Mouse (Mus musculus): Measurements from ENCODE around the gene Snrnp27.

DNA sequence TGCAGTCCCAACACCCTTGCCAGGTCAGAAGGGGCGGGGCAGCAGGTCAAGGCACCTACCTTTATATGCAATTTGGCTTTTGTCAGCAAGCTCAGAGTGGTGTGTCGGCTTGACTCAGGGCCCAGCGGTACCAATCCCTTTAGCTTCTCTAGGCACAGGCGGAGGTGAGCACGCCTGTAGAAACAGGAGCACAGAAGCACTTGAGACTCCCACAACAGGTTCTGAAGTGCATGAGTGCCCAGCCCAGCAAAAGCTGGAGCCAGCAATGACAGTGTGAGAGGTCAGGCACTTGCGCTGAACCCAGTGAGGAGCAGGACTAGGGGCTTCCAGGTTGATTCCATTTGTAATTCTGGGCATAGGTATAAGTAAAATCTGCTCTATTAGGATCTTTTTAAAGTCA, 31.3 kb downstream of the Snrnp27 start:
- TF ChIP-seq GATA1 (IDR thresholded peaks at IDR 0.05; ENCODE audit: borderline replicate concordance, low read length) (no peak), FLI1 (IDR thresholded peaks at IDR 0.05; ENCODE audit: low read length) (no peak)

Data from megakaryocyte, embryonic 14.5 days (primary cell).